Comparison of ENCODE assay signal across 10 mouse cellular contexts in the genomic region with DNA sequence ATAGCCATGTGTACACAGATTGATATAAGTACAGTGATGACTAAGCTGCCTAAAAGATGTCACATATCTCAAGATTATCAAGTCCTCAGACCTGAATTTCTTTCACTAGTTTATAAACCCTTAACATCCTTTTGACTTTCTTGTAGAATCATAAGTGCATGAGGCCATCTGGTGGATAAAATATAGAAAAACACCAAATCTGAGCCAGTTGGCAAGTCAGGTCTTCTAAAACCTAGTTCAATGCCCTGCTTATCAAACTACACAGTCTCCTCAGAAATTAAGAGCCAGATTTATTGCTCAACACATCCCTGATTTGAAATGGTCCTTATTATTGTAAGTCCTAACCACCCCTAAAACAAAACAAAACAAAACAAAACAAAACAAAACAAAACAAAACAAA. TPM values are rescaled to one million over a fixed set of nuclear protein-coding genes. Genes with fewer than 3 reads are reported as not detected.
DNase-seq lines count a peak whose midpoint lies in the region; ATAC-seq and TF ChIP-seq lines count a peak whose summit lies in the region.
"Had no signal": no experiment of that assay in that cellular context is flagged by ENCODE, and none has a peak within 500 bp of the region (broad histone marks: within the 10 kb centered on the region; RNA-seq: fewer than 3 reads in every experiment).

No protein-coding gene starts in this region.

- peak; percentile 32 to 39 for DNase-seq in heart, postnatal 10 days
- DNase-seq in heart, embryonic 10.5 days (ENCODE audit: low spot score): no peak
- DNase-seq in midbrain, embryonic 14.5 days: peak; percentile 81
- no peak for DNase-seq in stomach, postnatal 0 days (ENCODE audit: low spot score)
- DNase-seq in thymus, adult 2 months: no peak
- DNase-seq in layer of hippocampus, adult 9-11 months: no peak

- no peak overlapping the region for H3K4me3 ChIP-seq in heart, embryonic 10.5 days
- no peak overlapping the region for H3K4me3 ChIP-seq in midbrain, embryonic 14.5 days (replicated peaks; ENCODE audit: low read depth, low read length)
- H3K4me3 ChIP-seq in midbrain, embryonic 16.5 days (ENCODE audit: low read depth, low read length): no peak overlapping the region
- H3K4me3 ChIP-seq in stomach, postnatal 0 days (ENCODE audit: low read depth, low read length): no peak overlapping the region
- no peak overlapping the region for H3K4me3 ChIP-seq in thymus, adult 2 months (ENCODE audit: control insufficient read depth, insufficient read depth, low read length)
- H3K4me3 ChIP-seq: limb, embryonic 15.5 days; neural tube, embryonic 15.5 days had no signal

- peaks cover 4% of the 10 kb centered on the region for H3K36me3 ChIP-seq in heart, embryonic 10.5 days
- peaks cover 9% of the 10 kb centered on the region; the same call in 1 of the 2 replicates for H3K36me3 ChIP-seq in midbrain, embryonic 14.5 days (ENCODE audit: control insufficient read depth, insufficient read depth, low read length)
- 0 out of 2 replicates have a peak, but pooled peaks cover 5% of the 10 kb centered on the region for H3K36me3 ChIP-seq in midbrain, embryonic 16.5 days (ENCODE audit: control insufficient read depth, insufficient read depth, low read length)
- no peaks in the 10 kb centered on the region for H3K36me3 ChIP-seq in stomach, postnatal 0 days (ENCODE audit: control insufficient read depth, insufficient read depth, low read length)
- no peaks in the 10 kb centered on the region for H3K36me3 ChIP-seq in thymus, adult 2 months (ENCODE audit: control insufficient read depth, insufficient read depth, low read length)

- no peak overlapping the region for H3K4me2 ChIP-seq in midbrain, embryonic 14.5 days (ENCODE audit: low read length)
- no peak overlapping the region for H3K4me2 ChIP-seq in midbrain, embryonic 16.5 days (ENCODE audit: low read length)
- no peak overlapping the region for H3K4me2 ChIP-seq in stomach, postnatal 0 days (replicated peaks; ENCODE audit: low read depth)
- H3K4me2 ChIP-seq: limb, embryonic 15.5 days; neural tube, embryonic 15.5 days had no signal

- H3K4me1 ChIP-seq in heart, embryonic 10.5 days: peaks cover 13% of the 10 kb centered on the region; the same call in 1 of the 2 replicates
- no peaks in the 10 kb centered on the region for H3K4me1 ChIP-seq in midbrain, embryonic 14.5 days (ENCODE audit: control insufficient read depth, insufficient read depth, low read length)
- no peaks in the 10 kb centered on the region for H3K4me1 ChIP-seq in midbrain, embryonic 16.5 days (ENCODE audit: control insufficient read depth, insufficient read depth, low read length)
- no peaks in the 10 kb centered on the region for H3K4me1 ChIP-seq in stomach, postnatal 0 days (replicated peaks; ENCODE audit: control insufficient read depth, insufficient read depth)
- H3K4me1 ChIP-seq in thymus, adult 2 months (replicated peaks; ENCODE audit: control insufficient read depth, insufficient read depth, low read length): no peaks in the 10 kb centered on the region
- H3K4me1 ChIP-seq: limb, embryonic 15.5 days; neural tube, embryonic 15.5 days had no signal

- H3K9ac ChIP-seq in midbrain, embryonic 14.5 days (replicated peaks; ENCODE audit: low read length): no peak overlapping the region
- H3K9ac ChIP-seq in midbrain, embryonic 16.5 days (ENCODE audit: low read depth, low read length): no peak overlapping the region
- no peak overlapping the region for H3K9ac ChIP-seq in stomach, postnatal 0 days (ENCODE audit: low read length)
- H3K9ac ChIP-seq: limb, embryonic 15.5 days; neural tube, embryonic 15.5 days had no signal

- H3K9me3 ChIP-seq in heart, embryonic 10.5 days: no peaks in the 10 kb centered on the region
- no peaks in the 10 kb centered on the region for H3K9me3 ChIP-seq in midbrain, embryonic 14.5 days (ENCODE audit: control insufficient read depth, low read length)
- H3K9me3 ChIP-seq in midbrain, embryonic 16.5 days (replicated peaks; ENCODE audit: control insufficient read depth, low read length, poor library complexity, severe bottlenecking): no peaks in the 10 kb centered on the region
- no peaks in the 10 kb centered on the region for H3K9me3 ChIP-seq in stomach, postnatal 0 days (ENCODE audit: control insufficient read depth, low read length)
- H3K9me3 ChIP-seq: limb, embryonic 15.5 days; neural tube, embryonic 15.5 days had no signal

- TF ChIP-seq CTCF in stomach, postnatal 0 days (IDR thresholded peaks at IDR 0.05; ENCODE audit: low read depth): peak; percentile 80
- no peak for TF ChIP-seq CTCF in thymus, adult 2 months (IDR thresholded peaks at IDR 0.05; ENCODE audit: borderline replicate concordance, control insufficient read depth, extremely low read depth, insufficient read depth, low read length, poor library complexity)

- intact Hi-C loops in heart, postnatal 10 days (cut with DNase I): loop anchor here (1.0 to 5.0 kb wide), 2 partner anchors 207 to 547 kb away; no protein-coding TSS in a partner anchor

- ATAC-seq in midbrain, embryonic 14.5 days (ENCODE audit: low FRiP score, low TSS enrichment): no peak
- ATAC-seq in midbrain, embryonic 16.5 days: no peak
- ATAC-seq in common myeloid progenitor, adult 5-6 weeks (replicated peaks; ENCODE audit: low read depth, poor library complexity, severe bottlenecking): peak; percentile 69
- ATAC-seq in stomach, postnatal 0 days (ENCODE audit: low FRiP score, low TSS enrichment): no peak

- TF ChIP-seq EP300 in stomach, postnatal 0 days (optimal IDR thresholded peaks at IDR 0.05): no peak

- no peak for TF ChIP-seq POLR2A in thymus, adult 2 months (IDR thresholded peaks at IDR 0.05; ENCODE audit: control insufficient read depth, extremely low read depth, insufficient read depth, low read length, poor library complexity)

- no peaks in the 10 kb centered on the region for H3K27me3 ChIP-seq in heart, embryonic 10.5 days (ENCODE audit: insufficient read depth, poor library complexity, severe bottlenecking)
- no peaks in the 10 kb centered on the region for H3K27me3 ChIP-seq in midbrain, embryonic 14.5 days (ENCODE audit: control insufficient read depth, insufficient read depth, low read length)
- no peaks in the 10 kb centered on the region for H3K27me3 ChIP-seq in midbrain, embryonic 16.5 days (ENCODE audit: control insufficient read depth, insufficient read depth, low read depth, low read length)
- no peaks in the 10 kb centered on the region for H3K27me3 ChIP-seq in stomach, postnatal 0 days (ENCODE audit: control insufficient read depth, insufficient read depth, low read length)
- no peaks in the 10 kb centered on the region for H3K27me3 ChIP-seq in thymus, adult 2 months (ENCODE audit: control insufficient read depth, insufficient read depth, low read length)
- H3K27me3 ChIP-seq: limb, embryonic 15.5 days; neural tube, embryonic 15.5 days had no signal

- H3K27ac ChIP-seq in heart, embryonic 10.5 days: no peak overlapping the region
- no peak overlapping the region for H3K27ac ChIP-seq in midbrain, embryonic 14.5 days (replicated peaks; ENCODE audit: low read depth, low read length)
- H3K27ac ChIP-seq in midbrain, embryonic 16.5 days (ENCODE audit: low read length): no peak overlapping the region
- no peak overlapping the region for H3K27ac ChIP-seq in stomach, postnatal 0 days (replicated peaks)
- H3K27ac ChIP-seq in thymus, adult 2 months (ENCODE audit: control insufficient read depth, insufficient read depth, low read length): no peak overlapping the region
- H3K27ac ChIP-seq: limb, embryonic 15.5 days; neural tube, embryonic 15.5 days had no signal

RNA-seq across cellular contexts. Expression of a gene that starts 27.9 kb away (rescaled TPM):
- 10 to 100 TPM; 52.5 to 54.4 TPM for total RNA-seq in heart, postnatal 10 days (2021)
- polyA plus RNA-seq in heart, embryonic 10.5 days (2016; fragmentation: Nextera tagmentation; extraction: Ambion mirVana): 10.9 and 16.0 TPM in 2 replicates
- 7.8 and 12.0 TPM in 2 replicates for polyA plus RNA-seq in midbrain, embryonic 14.5 days (2014; fragmentation: Nextera tagmentation; extraction: Ambion mirVana)
- 6.9 and 8.1 TPM in 2 replicates for polyA plus RNA-seq in midbrain, embryonic 16.5 days (2015; fragmentation: Nextera tagmentation; extraction: Ambion mirVana)
- total RNA-seq in common myeloid progenitor, adult 5-6 weeks (2017): 19.8 and 28.6 TPM in 2 replicates
- 5.6 and 6.2 TPM in 2 replicates for polyA plus RNA-seq in stomach, postnatal 0 days (2015; fragmentation: Nextera tagmentation; extraction: Ambion mirVana)
- 5.4 and 7.0 TPM in 2 replicates for polyA plus RNA-seq in thymus, adult 2 months (2012; rRNA removed)

RNA-seq across cellular contexts. Expression of a gene that starts 45.2 kb away (rescaled TPM):
- total RNA-seq in heart, postnatal 10 days (2021): under 1 TPM; 0.55 to 0.67 TPM
- polyA plus RNA-seq in heart, embryonic 10.5 days (2016; fragmentation: Nextera tagmentation; extraction: Ambion mirVana): 0.67 TPM in 1 of 2 replicates, not detected in the other
- 0.90 and 0.95 TPM in 2 replicates for polyA plus RNA-seq in midbrain, embryonic 14.5 days (2014; fragmentation: Nextera tagmentation; extraction: Ambion mirVana)
- polyA plus RNA-seq in midbrain, embryonic 16.5 days (2015; fragmentation: Nextera tagmentation; extraction: Ambion mirVana): 0.83 and 1.3 TPM in 2 replicates
- total RNA-seq in common myeloid progenitor, adult 5-6 weeks (2017): not detected in 2 replicates
- polyA plus RNA-seq in stomach, postnatal 0 days (2015; fragmentation: Nextera tagmentation; extraction: Ambion mirVana): 0.67 and 1.4 TPM in 2 replicates
- polyA plus RNA-seq in thymus, adult 2 months (2012; rRNA removed): 0.26 and 0.46 TPM in 2 replicates

RNA-seq across cellular contexts. Expression of a gene that starts 45.7 kb away (rescaled TPM):
- total RNA-seq in heart, postnatal 10 days (2021): 10 to 100 TPM in 1 of 2 experiments, 1 to 10 TPM in 1; 8.7 to 13.1 TPM
- polyA plus RNA-seq in heart, embryonic 10.5 days (2016; fragmentation: Nextera tagmentation; extraction: Ambion mirVana): 28.9 and 37.9 TPM in 2 replicates
- 40.9 and 44.0 TPM in 2 replicates for polyA plus RNA-seq in midbrain, embryonic 14.5 days (2014; fragmentation: Nextera tagmentation; extraction: Ambion mirVana)
- polyA plus RNA-seq in midbrain, embryonic 16.5 days (2015; fragmentation: Nextera tagmentation; extraction: Ambion mirVana): 49.9 and 52.3 TPM in 2 replicates
- 10.3 and 11.9 TPM in 2 replicates for total RNA-seq in common myeloid progenitor, adult 5-6 weeks (2017)
- 23.8 and 23.9 TPM in 2 replicates for polyA plus RNA-seq in stomach, postnatal 0 days (2015; fragmentation: Nextera tagmentation; extraction: Ambion mirVana)
- polyA plus RNA-seq in thymus, adult 2 months (2012; rRNA removed): 17.7 and 19.3 TPM in 2 replicates

Comparison
In these comparisons a context has a peak if more than half of its experiments do, and no peak if none do; other contexts are left out.
1. DNase-seq: peak in heart, postnatal 10 days (2 of 2) and midbrain, embryonic 14.5 days (single experiment); none in heart, embryonic 10.5 days (single experiment), stomach, postnatal 0 days (single experiment), thymus, adult 2 months (single experiment) and layer of hippocampus, adult 9-11 months (single experiment).